Mouse (Mus musculus): ENCODE measurements around the gene Ccdc142. TPM values are rescaled to one million over a fixed set of nuclear protein-coding genes. Genes with fewer than 3 reads are reported as not detected.

Ccdc142 gene
- polyA plus RNA-seq, 1 experiment from 2014 or later: 2.9 TPM

- 0 out of 2 replicates have a peak overlapping the region, but pooled peaks have one; percentile 51 for H3K27ac ChIP-seq
- peak overlapping the region; percentile 80 for H3K4me3 ChIP-seq
- peak overlapping the region; percentile 92 for H3K9ac ChIP-seq
- peak overlapping the region; percentile 83 for H3K4me2 ChIP-seq
- no peaks in the 10 kb centered on the region for H3K9me3 ChIP-seq
- H3K36me3 ChIP-seq: peaks cover 33% of the 10 kb centered on the region
- 70% methylated on average over 7 of the region's 7 CpGs for WGBS
- H3K27me3 ChIP-seq: no peaks in the 10 kb centered on the region
- H3K4me1 ChIP-seq: peaks cover 67% of the 10 kb centered on the region
- ATAC-seq (ENCODE audit: insufficient number of reproducible peaks, insufficient read depth, low FRiP score, low TSS enrichment, low read depth): no peak
These were observed 18.3 kb downstream of the Ccdc142 start for GRCm38 (mm10) chr6:83119734-83120051.

GRCm38 (mm10) chr6:83120930-83121862, 19.8 kb downstream of the Ccdc142 start, which contains the start of gene Wbp1:
Wbp1 (minus strand) TSS chr6:83121559.
- Histone ChIP-seq H3K27me3 (no peaks in the 10 kb centered on the region), H3K9ac (peak within 1 kb of the TSS; percentile 92), H3K4me2 (peak within 1 kb of the TSS; percentile 83), H3K36me3 (peaks cover 33% of the 10 kb centered on the region), H3K27ac (peak within 1 kb of the TSS; percentile 100), H3K4me1 (peaks cover 65% of the 10 kb centered on the region), H3K4me3 (peak within 1 kb of the TSS; percentile 80), H3K9me3 (no peaks in the 10 kb centered on the region)
- WGBS: under 1% methylated on average over 38 of the region's 38 CpGs
- peak; percentile 93 for ATAC-seq (ENCODE audit: insufficient number of reproducible peaks, insufficient read depth, low FRiP score, low TSS enrichment, low read depth)

- peak; percentile 6; the same call in 1 of the 2 replicates for ATAC-seq (ENCODE audit: insufficient number of reproducible peaks, insufficient read depth, low FRiP score, low TSS enrichment, low read depth)
- H3K36me3 ChIP-seq: peaks cover 28% of the 10 kb centered on the region
- H3K27me3 ChIP-seq: no peaks in the 10 kb centered on the region
- WGBS: 2% methylated on average over 47 of the region's 52 CpGs
- H3K4me2 ChIP-seq: peak overlapping the region; percentile 83
- peak overlapping the region; percentile 80 for H3K4me3 ChIP-seq
- no peaks in the 10 kb centered on the region for H3K9me3 ChIP-seq
- H3K27ac ChIP-seq: peak overlapping the region; percentile 100
- peak overlapping the region; percentile 89 for H3K9ac ChIP-seq
- H3K4me1 ChIP-seq: peaks cover 56% of the 10 kb centered on the region
These were observed 20.7 kb downstream of the Ccdc142 start for GRCm38 (mm10) chr6:83121863-83122710.

GRCm38 (mm10) chr6:83122961-83123360, 21.6 kb downstream of the Ccdc142 start:
- no peaks in the 10 kb centered on the region for H3K9me3 ChIP-seq
- no peaks in the 10 kb centered on the region for H3K27me3 ChIP-seq
- peaks cover 19% of the 10 kb centered on the region for H3K36me3 ChIP-seq
- H3K9ac ChIP-seq: peak overlapping the region; percentile 89
- H3K27ac ChIP-seq: peak overlapping the region; percentile 100
- ATAC-seq (ENCODE audit: insufficient number of reproducible peaks, insufficient read depth, low FRiP score, low TSS enrichment, low read depth): no peak
- H3K4me1 ChIP-seq: peaks cover 51% of the 10 kb centered on the region
- peak overlapping the region; percentile 83 for H3K4me2 ChIP-seq
- WGBS: 67% methylated on average over 5 of the region's 5 CpGs
- peak overlapping the region; percentile 80 for H3K4me3 ChIP-seq

- Histone ChIP-seq H3K27ac (peak overlapping the region; percentile 64; the same call in 1 of the 2 replicates), H3K4me2 (peak overlapping the region; percentile 83), H3K4me1 (peaks cover 34% of the 10 kb centered on the region), H3K36me3 (peaks cover under 1% of the 10 kb centered on the region; the same call in 1 of the 2 replicates), H3K4me3 (peak overlapping the region; percentile 81), H3K9ac (peak overlapping the region; percentile 83), H3K9me3 (no peaks in the 10 kb centered on the region), H3K27me3 (no peaks in the 10 kb centered on the region)
- ATAC-seq (ENCODE audit: insufficient number of reproducible peaks, insufficient read depth, low FRiP score, low TSS enrichment, low read depth): no peak
- WGBS: under 1% methylated on average over 30 of the region's 30 CpGs
These were observed 23.5 kb downstream of the Ccdc142 start for GRCm38 (mm10) chr6:83124851-83125312.

- 22% methylated on average over 5 of the region's 5 CpGs for WGBS
- H3K9ac ChIP-seq: peak within 1 kb of the TSS; percentile 83
- ATAC-seq (ENCODE audit: insufficient number of reproducible peaks, insufficient read depth, low FRiP score, low TSS enrichment, low read depth): no peak
- no peaks in the 10 kb centered on the region for H3K9me3 ChIP-seq
- peak within 1 kb of the TSS; percentile 81 for H3K4me3 ChIP-seq
- no peaks in the 10 kb centered on the region for H3K36me3 ChIP-seq
- peak within 1 kb of the TSS; percentile 64; the same call in 1 of the 2 replicates for H3K27ac ChIP-seq
- no peaks in the 10 kb centered on the region for H3K27me3 ChIP-seq
- H3K4me1 ChIP-seq: peaks cover 30% of the 10 kb centered on the region
- peak within 1 kb of the TSS; percentile 83 for H3K4me2 ChIP-seq
These were observed 23.9 kb downstream of the Ccdc142 start, which contains the start of gene Ino80b for GRCm38 (mm10) chr6:83125331-83125730. Ino80b (minus strand) TSS chr6:83125431.

GRCm38 (mm10) chr6:83127419-83127818, 26.0 kb downstream of the Ccdc142 start:
- 90% methylated on average over 5 of the region's 5 CpGs for WGBS
- Histone ChIP-seq H3K4me3 (no peak overlapping the region), H3K27ac (no peak overlapping the region), H3K27me3 (no peaks in the 10 kb centered on the region), H3K9ac (no peak overlapping the region), H3K36me3 (no peaks in the 10 kb centered on the region), H3K9me3 (no peaks in the 10 kb centered on the region), H3K4me2 (no peak overlapping the region), H3K4me1 (peaks cover 26% of the 10 kb centered on the region)
- no peak for ATAC-seq (ENCODE audit: insufficient number of reproducible peaks, insufficient read depth, low FRiP score, low TSS enrichment, low read depth)

- Histone ChIP-seq H3K4me2 (no peak overlapping the region), H3K4me3 (no peak overlapping the region)
- no peak for ATAC-seq (ENCODE audit: insufficient number of reproducible peaks, insufficient read depth, low FRiP score, low TSS enrichment, low read depth)
These were observed 30.2 kb downstream of the Ccdc142 start for GRCm38 (mm10) chr6:83131469-83132034.

GRCm38 (mm10) chr6:83132176-83132919, 30.9 kb downstream of the Ccdc142 start:
- H3K9me3 ChIP-seq: no peaks in the 10 kb centered on the region
- no peaks in the 10 kb centered on the region for H3K36me3 ChIP-seq
- ATAC-seq (ENCODE audit: insufficient number of reproducible peaks, insufficient read depth, low FRiP score, low TSS enrichment, low read depth): no peak
- 86% methylated on average over 9 of the region's 9 CpGs for WGBS
- no peak overlapping the region for H3K4me2 ChIP-seq
- H3K9ac ChIP-seq: no peak overlapping the region
- H3K4me3 ChIP-seq: no peak overlapping the region
- H3K27ac ChIP-seq: no peak overlapping the region
- H3K4me1 ChIP-seq: peaks cover 20% of the 10 kb centered on the region
- H3K27me3 ChIP-seq: no peaks in the 10 kb centered on the region

More at GRCm38 (mm10) chr6:83131469-83132034, 30.2 kb downstream of the Ccdc142 start:
- Histone ChIP-seq H3K27ac (no peak overlapping the region), H3K27me3 (no peaks in the 10 kb centered on the region), H3K36me3 (no peaks in the 10 kb centered on the region), H3K4me1 (peaks cover 18% of the 10 kb centered on the region), H3K9ac (no peak overlapping the region), H3K9me3 (no peaks in the 10 kb centered on the region)
- WGBS: 79% methylated on average over 6 of the region's 6 CpGs

GRCm38 (mm10) chr6:83134226-83134625, 32.8 kb downstream of the Ccdc142 start:
- Histone ChIP-seq H3K4me2 (no peak overlapping the region), H3K27ac (no peak overlapping the region), H3K9me3 (no peaks in the 10 kb centered on the region), H3K27me3 (no peaks in the 10 kb centered on the region), H3K9ac (no peak overlapping the region), H3K36me3 (no peaks in the 10 kb centered on the region), H3K4me1 (peaks cover 35% of the 10 kb centered on the region), H3K4me3 (no peak overlapping the region)
- ATAC-seq (ENCODE audit: insufficient number of reproducible peaks, insufficient read depth, low FRiP score, low TSS enrichment, low read depth): no peak
- WGBS: 64% methylated on average over 3 of the region's 3 CpGs
